Mouse (Mus musculus) forebrain, embryonic 11.5 days (tissue): Measurements from ENCODE around the gene Bhlhb9. TPM values are rescaled to one million over a fixed set of nuclear protein-coding genes. Genes with fewer than 3 reads are reported as not detected.

Experiments used
- ATAC-seq: fragments of 200-750 bp; cut with Nextera tagmentation; replicated peaks from 2 replicates; pipeline ENCODE4 v1.8.0; 2017; ENCODE audit warnings: moderate TSS enrichment; ENCODE audit not compliant: low FRiP score
- DNase-seq: peaks from one replicate; pipeline ENCODE4 v3.0.0-alpha.2; 2017; ENCODE audit warnings: low spot score
- H3K27ac ChIP-seq: fragments of 300-500 bp; sonication (generic); 2 replicates; pipeline ENCODE4 v1.5.1; 2014; ENCODE audit warnings: low read depth, low read length
- H3K27me3 ChIP-seq: fragments of 300-500 bp; sonication (generic); 2 replicates; pipeline ENCODE4 v1.6.1; 2014; ENCODE audit warnings: mild to moderate bottlenecking, low read length, mixed read lengths; ENCODE audit not compliant: control insufficient read depth, insufficient read depth
- H3K36me3 ChIP-seq: fragments of 300-500 bp; sonication (generic); 2 replicates; pipeline ENCODE4 v1.6.1; 2014; ENCODE audit warnings: mild to moderate bottlenecking, low read length, moderate library complexity, mixed read lengths; ENCODE audit not compliant: control insufficient read depth, insufficient read depth
- H3K4me1 ChIP-seq: fragments of 300-500 bp; sonication (generic); replicated peaks from 2 replicates; pipeline ENCODE4 v1.6.1; 2014; ENCODE audit warnings: low read length, mixed read lengths; ENCODE audit not compliant: control insufficient read depth, insufficient read depth
- H3K4me2 ChIP-seq: fragments of 300-500 bp; sonication (generic); 2 replicates; pipeline ENCODE4 v1.6.1; 2014; ENCODE audit warnings: low read depth, mild to moderate bottlenecking, low read length, moderate library complexity, mixed read lengths; ENCODE audit not compliant: severe bottlenecking
- H3K4me3 ChIP-seq: fragments of 300-500 bp; sonication (generic); 2 replicates; pipeline ENCODE4 v1.5.1; 2014; ENCODE audit warnings: low read depth, low read length
- H3K9ac ChIP-seq: fragments of 300-500 bp; sonication (generic); 2 replicates; pipeline ENCODE4 v1.6.1; 2014; ENCODE audit warnings: low read length
- H3K9me3 ChIP-seq: fragments of 300-500 bp; sonication (generic); 2 replicates; pipeline ENCODE4 v1.6.1; 2016; ENCODE audit warnings: low read length, mixed read lengths; ENCODE audit not compliant: control insufficient read depth
- WGBS: fragments of 180-500 bp; shearing (Covaris S2); extraction: QIAGEN DNeasy Blood & Tissue Kit; methylation state at CpG from one replicate; pipeline ENCODE4 v1.1.7; 2014; 5-methylcytosine and 5-hydroxymethylcytosine counted together
- microRNA counts: library from miRNA; unstranded; fragments of <30 nt; microRNA quantifications from one replicate; lab custom pipeline; 2015
- microRNA-seq: library from miRNA; unstranded; fragments of <30 nt; microRNA quantifications from one replicate; pipeline ENCODE4, GENCODE M21; 2016; ENCODE audit not compliant: insufficient number of aligned reads
- polyA plus RNA-seq: library from polyadenylated mRNA; unstranded; fragments of >200 nt; fragmentation: Nextera tagmentation; extraction: Ambion mirVana; gene quantifications from 2 replicates; pipeline ENCODE4 v1.2.1, GENCODE M21; 2014

Bhlhb9 gene
- polyA plus RNA-seq, 1 experiment from 2014 or later: 65.5 TPM

DNA sequence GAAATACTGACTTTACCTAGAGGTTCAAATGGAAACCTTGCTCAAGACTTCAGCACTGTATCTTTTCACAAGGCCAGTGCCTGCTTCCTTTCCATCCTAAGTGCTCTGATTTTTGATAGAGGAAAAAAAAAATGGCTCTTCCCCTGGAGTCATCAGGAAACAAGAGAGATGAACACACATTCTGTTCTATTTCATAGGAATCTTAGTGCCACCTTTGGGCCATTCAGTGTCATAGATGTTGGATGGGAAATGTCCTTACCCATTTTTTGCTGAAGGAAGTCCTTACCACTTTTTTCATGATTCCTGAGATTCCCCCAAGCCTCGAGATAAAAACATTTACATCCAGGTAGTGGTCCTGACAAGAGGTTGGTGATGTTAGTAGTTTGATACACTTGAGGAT lies 139.1 kb downstream of the Bhlhb9 start:
- no peaks in the 10 kb centered on the region for H3K36me3 ChIP-seq
- no peaks in the 10 kb centered on the region for H3K9me3 ChIP-seq
- H3K27me3 ChIP-seq: no peaks in the 10 kb centered on the region; the same call in 1 of the 2 replicates
- 62% methylated on average over 1 of the region's 1 CpGs for WGBS
- H3K4me3 ChIP-seq: no peak overlapping the region
- H3K4me2 ChIP-seq: no peak overlapping the region
- H3K9ac ChIP-seq: no peak overlapping the region
- ATAC-seq: no peak
- DNase-seq: no peak
- no peaks in the 10 kb centered on the region for H3K4me1 ChIP-seq
- H3K27ac ChIP-seq: no peak overlapping the region

MicroRNAs encoded within 50 kb of the gene (microRNA counts, 519-probe panel; counts per million panel counts)
- microRNA mmu-miR-1970 (lab: Ali Mortazavi, UCI): 31.2 counts per million

Small RNA genes within 50 kb of the gene (microRNA-seq; reads per million reads assigned to microRNA genes)
- not detected for gene Mir1970

Other genes starting within 250 kb of the Bhlhb9 start
- gene Nxf7, start 198.8 kb upstream of the Bhlhb9 start, polyA plus RNA-seq: not detected in 2 replicates
- gene Prame, start 169.9 kb upstream of the Bhlhb9 start, polyA plus RNA-seq: not detected in 2 replicates
- not detected in 2 replicates for gene Tcp11x2, start 103.8 kb upstream of the Bhlhb9 start, polyA plus RNA-seq
- not detected in 2 replicates for gene Tmsb15a, start 72.3 kb upstream of the Bhlhb9 start, polyA plus RNA-seq
- 9.7 and 10.2 TPM in 2 replicates for gene Armcx5, start 54.9 kb upstream of the Bhlhb9 start, polyA plus RNA-seq
- gene Gprasp1, start 54.9 kb upstream of the Bhlhb9 start, polyA plus RNA-seq: 78.1 and 81.5 TPM in 2 replicates
- 41.2 and 42.7 TPM in 2 replicates for gene Gprasp2, start 41.4 kb downstream of the Bhlhb9 start, polyA plus RNA-seq
- 117 and 122 TPM in 2 replicates for gene Arxes2, start 196.2 kb downstream of the Bhlhb9 start, polyA plus RNA-seq
- 48.9 and 49.3 TPM in 2 replicates for gene Arxes1, start 235.8 kb downstream of the Bhlhb9 start, polyA plus RNA-seq